Mouse (Mus musculus): ENCODE measurements around the gene Zic1.

GRCm38 (mm10) chr9:91370191-91370708 lies 4.6 kb upstream of the Zic1 start:
- TF ChIP-seq CTCF (IDR thresholded peaks at IDR 0.05; ENCODE audit: insufficient read depth, low read length) (no peak), POLR2A (IDR thresholded peaks at IDR 0.05; ENCODE audit: borderline replicate concordance, extremely low read depth, low read depth, low read length) (no peak)
